Mouse (Mus musculus) gastrocnemius, postnatal 4 days (tissue): ENCODE measurements around the gene G2e3. TPM values are rescaled to one million over a fixed set of nuclear protein-coding genes. Genes with fewer than 3 reads are reported as not detected.

Experiments
- DNase-seq, 2 experiments: peaks; one replicate each; pipeline ENCODE4 v3.0.0; 2021 to 2022; ENCODE audit warnings: low spot score in 2 of 2, mixed read lengths in 2 of 2
- long read RNA-seq, 2 experiments: library from polyadenylated mRNA; stranded (forward); transcript quantifications; one replicate each; pipeline ENCODE4 v2.0.0; 2021
- total RNA-seq, 2 experiments: library from RNA; stranded (reverse); gene quantifications; 2 replicates each; pipeline ENCODE4 v1.2.3; 2021

G2e3 gene
- 10 to 100 TPM; 10.4 to 11.5 TPM for total RNA-seq
- long read RNA-seq, experiment 1, full-length matches to known transcripts: 4 of 8 reads
- long read RNA-seq, experiment 1, partial matches to known transcripts: 1 of 8 reads
- long read RNA-seq, experiment 1, other reads (novel, unspliced or antisense): 3 of 8 reads
- long read RNA-seq, experiment 2, full-length matches to known transcripts: 13 of 17 reads
- long read RNA-seq, experiment 2, partial matches to known transcripts: 0 of 17 reads
- long read RNA-seq, experiment 2, other reads (novel, unspliced or antisense): 4 of 17 reads

- DNase-seq: peak; percentile 82 to 88
Measured at GRCm38 (mm10) chr12:51347988-51348697, at the start of gene G2e3. Gene G2e3 (plus strand): TSS chr12:51348061.

- no peak for DNase-seq
Measured at GRCm38 (mm10) chr12:51323604-51324003, 24.3 kb upstream of the G2e3 start.

- DNase-seq: no peak
Measured at GRCm38 (mm10) chr12:51326819-51327218, 21.0 kb upstream of the G2e3 start.

GRCm38 (mm10) chr12:51337014-51337413 lies 10.8 kb upstream of the G2e3 start:
- DNase-seq: no peak

- no peak for DNase-seq
Measured at GRCm38 (mm10) chr12:51346121-51346520, 1.7 kb upstream of the G2e3 start.

GRCm38 (mm10) chr12:51348698-51348998 lies 787 bp downstream of the G2e3 start:
- no peak for DNase-seq

GRCm38 (mm10) chr12:51355296-51355695 lies 7.4 kb downstream of the G2e3 start:
- DNase-seq: no peak

- DNase-seq: no peak
Measured at GRCm38 (mm10) chr12:51361294-51361693, 13.4 kb downstream of the G2e3 start.

GRCm38 (mm10) chr12:51362898-51363297 lies 15.0 kb downstream of the G2e3 start:
- no peak for DNase-seq

GRCm38 (mm10) chr12:51368504-51368903 lies 20.6 kb downstream of the G2e3 start:
- no peak for DNase-seq

- peak; percentile 81 to 91 for DNase-seq
Measured at GRCm38 (mm10) chr12:51377003-51377887, 29.4 kb downstream of the G2e3 start, which contains the start of gene Scfd1. Gene Scfd1 (plus strand): TSS chr12:51377510.

- DNase-seq: no peak
Measured at GRCm38 (mm10) chr12:51377888-51378190, 30.0 kb downstream of the G2e3 start.

- no peak for DNase-seq
Measured at GRCm38 (mm10) chr12:51399871-51400270, 52.0 kb downstream of the G2e3 start.

GRCm38 (mm10) chr12:51402060-51402698 lies 54.3 kb downstream of the G2e3 start:
- DNase-seq: no peak

GRCm38 (mm10) chr12:51403987-51404586 lies 56.2 kb downstream of the G2e3 start:
- no peak for DNase-seq

- DNase-seq: no peak
Measured at GRCm38 (mm10) chr12:51411362-51411761, 63.5 kb downstream of the G2e3 start.

Other genes starting within 250 kb of the G2e3 start
- 10 to 100 TPM; 42.0 to 45.4 TPM for gene Scfd1, start 29.4 kb downstream of the G2e3 start, total RNA-seq
- under 1 TPM; 0.62 to 0.74 TPM for gene Coch, start 245.3 kb downstream of the G2e3 start, total RNA-seq